Mouse (Mus musculus) liver, embryonic 15.5 days (tissue): ENCODE data around the gene Pard3. TPM values are rescaled to one million over a fixed set of nuclear protein-coding genes. Genes with fewer than 3 reads are reported as not detected.

Experiments
- ATAC-seq: fragments of 200-750 bp; cut with Nextera tagmentation; 2 replicates; pipeline ENCODE4 v1.8.0; 2017; ENCODE audit warnings: moderate number of reproducible peaks, mild to moderate bottlenecking, moderate library complexity; ENCODE audit not compliant: insufficient read depth
- H3K27ac ChIP-seq: fragments of 300-500 bp; sonication (generic); replicated peaks from 2 replicates; pipeline ENCODE4 v1.5.1; 2015; ENCODE audit warnings: mild to moderate bottlenecking, inconsistent platforms
- H3K27me3 ChIP-seq: fragments of 300-500 bp; sonication (generic); 2 replicates; pipeline ENCODE4 v1.6.1; 2015; ENCODE audit warnings: mild to moderate bottlenecking, inconsistent platforms
- H3K36me3 ChIP-seq: fragments of 300-500 bp; sonication (generic); replicated peaks from 2 replicates; pipeline ENCODE4 v1.6.1; 2015; ENCODE audit warnings: moderate library complexity, mild to moderate bottlenecking, inconsistent platforms
- H3K4me1 ChIP-seq: fragments of 300-500 bp; sonication (generic); replicated peaks from 2 replicates; pipeline ENCODE4 v1.6.1; 2015; ENCODE audit warnings: inconsistent platforms
- H3K4me2 ChIP-seq: fragments of 300-500 bp; sonication (generic); 2 replicates; pipeline ENCODE4 v1.6.1; 2015; ENCODE audit warnings: moderate library complexity, mild to moderate bottlenecking, inconsistent platforms
- H3K4me3 ChIP-seq: fragments of 300-500 bp; sonication (generic); replicated peaks from 2 replicates; pipeline ENCODE4 v1.5.1; 2015; ENCODE audit warnings: mild to moderate bottlenecking, inconsistent platforms
- H3K9ac ChIP-seq: fragments of 300-500 bp; sonication (generic); 2 replicates; pipeline ENCODE4 v1.6.1; 2015; ENCODE audit warnings: moderate library complexity, mild to moderate bottlenecking, inconsistent platforms
- H3K9me3 ChIP-seq: fragments of 300-500 bp; sonication (generic); replicated peaks from 2 replicates; pipeline ENCODE4 v1.6.1; 2016; ENCODE audit warnings: inconsistent platforms
- WGBS: fragments of 180-500 bp; shearing (Covaris S2); methylation state at CpG from one replicate; pipeline ENCODE4 v1.1.7; 2015; ENCODE audit warnings: mixed read lengths; ENCODE audit not compliant: insufficient replicate concordance; 5-methylcytosine and 5-hydroxymethylcytosine counted together
- polyA plus RNA-seq: library from polyadenylated mRNA; unstranded; fragments of >200 nt; fragmentation: Nextera tagmentation; extraction: Ambion mirVana; gene quantifications from 2 replicates; pipeline ENCODE4 v1.2.1, GENCODE M21; 2015

Pard3 gene
- polyA plus RNA-seq, 1 experiment from 2014 or later, result 6.3 TPM

- H3K4me3 ChIP-seq, result no peak overlapping the region
- WGBS, result 76% methylated on average over 13 of the region's 13 CpGs
- no peaks in the 10 kb centered on the region for H3K27me3 ChIP-seq
- no peaks in the 10 kb centered on the region for H3K9me3 ChIP-seq
- no peak overlapping the region for H3K4me2 ChIP-seq
- H3K36me3 ChIP-seq, result no peaks in the 10 kb centered on the region
- H3K4me1 ChIP-seq, result peaks cover 13% of the 10 kb centered on the region; the same call in 1 of the 2 replicates
- H3K9ac ChIP-seq, result no peak overlapping the region
- ATAC-seq, result no peak
- H3K27ac ChIP-seq, result no peak overlapping the region
These were observed 489.1 kb downstream of the Pard3 start for GRCm38 (mm10) chr8:127552836-127553235.

GRCm38 (mm10) chr8:127553582-127553981 is 489.9 kb downstream of the Pard3 start:
- WGBS, result 21% methylated on average over 5 of the region's 5 CpGs
- Histone ChIP-seq H3K4me2 (no peak overlapping the region), H3K4me1 (peaks cover 13% of the 10 kb centered on the region; the same call in 1 of the 2 replicates), H3K4me3 (no peak overlapping the region), H3K9me3 (no peaks in the 10 kb centered on the region), H3K9ac (no peak overlapping the region), H3K27me3 (no peaks in the 10 kb centered on the region), H3K27ac (no peak overlapping the region), H3K36me3 (no peaks in the 10 kb centered on the region)
- no peak for ATAC-seq

DNA sequence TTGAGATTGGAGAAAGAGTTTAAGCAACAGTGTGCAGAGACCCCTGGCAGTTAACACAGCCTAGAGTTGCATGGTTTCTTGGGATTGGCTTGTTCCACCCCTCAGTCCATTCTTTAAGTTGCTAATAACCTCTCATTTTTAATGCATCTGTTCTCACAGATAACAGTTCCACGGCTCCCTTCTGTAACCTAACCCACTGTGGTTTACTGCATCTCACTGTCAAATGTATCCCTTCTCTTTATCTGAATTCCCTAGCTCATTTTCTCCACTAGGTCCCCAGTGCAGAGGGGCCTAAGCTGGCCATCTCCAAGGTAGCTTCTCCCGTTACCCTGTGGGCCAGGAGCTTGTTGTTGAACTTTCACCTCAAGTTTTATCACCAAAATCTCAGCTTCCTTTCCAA is 492.1 kb downstream of the Pard3 start:
- no peak for ATAC-seq
- no peak overlapping the region for H3K9ac ChIP-seq
- no peak overlapping the region for H3K4me2 ChIP-seq
- no peak overlapping the region for H3K27ac ChIP-seq
- no peak overlapping the region for H3K4me3 ChIP-seq
- H3K9me3 ChIP-seq, result no peaks in the 10 kb centered on the region
- H3K27me3 ChIP-seq, result no peaks in the 10 kb centered on the region
- H3K36me3 ChIP-seq, result no peaks in the 10 kb centered on the region
- peaks cover 13% of the 10 kb centered on the region; the same call in 1 of the 2 replicates for H3K4me1 ChIP-seq
- 19% methylated on average over 2 of the region's 2 CpGs for WGBS

DNA sequence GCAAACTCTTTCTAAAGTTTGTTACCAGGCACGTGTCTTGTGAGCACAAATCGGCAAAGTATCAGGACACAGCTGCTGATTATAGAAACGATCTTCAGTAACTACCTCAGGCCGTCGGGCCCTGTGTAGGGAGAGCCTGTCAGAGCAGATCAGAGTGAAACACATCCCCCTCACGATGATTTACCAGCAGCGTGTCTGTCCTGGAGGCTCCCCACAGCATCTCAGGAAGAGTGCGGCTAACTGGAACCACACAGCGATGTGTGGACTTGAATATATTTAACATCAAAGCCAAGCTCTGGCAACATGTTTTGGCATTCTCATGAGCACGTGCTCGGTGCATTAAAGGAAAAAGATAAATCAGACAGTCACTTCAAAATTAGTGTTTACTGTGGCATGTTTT is 493.3 kb downstream of the Pard3 start:
- Histone ChIP-seq H3K4me1 (peaks cover 11% of the 10 kb centered on the region; the same call in 1 of the 2 replicates), H3K4me3 (no peak overlapping the region), H3K27ac (no peak overlapping the region), H3K9me3 (no peaks in the 10 kb centered on the region), H3K27me3 (no peaks in the 10 kb centered on the region), H3K9ac (no peak overlapping the region), H3K4me2 (no peak overlapping the region), H3K36me3 (no peaks in the 10 kb centered on the region)
- 64% methylated on average over 11 of the region's 11 CpGs for WGBS
- no peak for ATAC-seq

DNA sequence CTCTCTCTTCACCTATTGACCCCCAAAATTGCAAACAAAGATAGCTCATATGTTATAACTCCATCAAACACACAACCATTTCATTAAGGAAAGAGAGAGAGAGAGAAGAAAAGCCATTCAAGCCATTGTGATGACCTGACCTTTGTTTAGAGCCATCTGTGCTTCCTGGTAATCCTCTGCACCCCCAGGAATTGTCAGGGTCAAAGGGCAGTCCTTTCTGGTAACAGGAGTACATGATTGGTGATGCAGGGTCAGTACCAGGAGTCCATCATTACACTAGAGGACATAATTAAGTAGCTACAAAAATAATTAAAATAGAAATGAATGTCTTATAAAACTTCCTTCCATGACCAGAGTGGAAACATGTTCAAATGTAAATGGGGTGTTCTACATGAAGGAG is 493.9 kb downstream of the Pard3 start:
- H3K4me2 ChIP-seq, result no peak overlapping the region

DNA sequence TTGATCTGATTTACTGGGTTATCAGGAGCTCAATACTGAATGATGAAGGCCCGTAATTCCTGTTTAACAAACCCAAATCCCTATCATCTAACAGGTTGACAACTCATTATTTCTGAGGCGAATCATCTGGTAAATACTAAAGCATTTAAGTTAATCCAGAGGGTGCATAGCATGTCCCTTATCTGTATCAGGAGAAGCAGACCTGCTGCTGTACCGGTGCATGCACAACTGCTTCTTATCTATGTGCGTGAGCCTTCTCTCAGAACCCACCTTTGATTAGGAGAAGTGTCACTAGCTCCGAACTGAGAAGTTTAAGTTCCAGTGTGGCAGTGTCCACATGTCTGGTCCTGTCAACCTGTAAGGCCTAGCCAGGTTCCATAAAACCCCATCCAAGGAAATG is 499.9 kb downstream of the Pard3 start:
- Histone ChIP-seq H3K4me3 (no peak overlapping the region), H3K4me2 (no peak overlapping the region), H3K9ac (no peak overlapping the region), H3K27me3 (no peaks in the 10 kb centered on the region), H3K9me3 (no peaks in the 10 kb centered on the region), H3K36me3 (no peaks in the 10 kb centered on the region), H3K4me1 (no peaks in the 10 kb centered on the region), H3K27ac (no peak overlapping the region)
- 24% methylated on average over 5 of the region's 5 CpGs for WGBS
- ATAC-seq, result no peak

More for the DNA sequence above, 493.9 kb downstream of the Pard3 start:
- Histone ChIP-seq H3K9me3 (no peaks in the 10 kb centered on the region), H3K9ac (no peak overlapping the region), H3K27ac (no peak overlapping the region), H3K27me3 (no peaks in the 10 kb centered on the region), H3K4me1 (0 out of 2 replicates have a peak, but pooled peaks cover 6% of the 10 kb centered on the region), H3K36me3 (no peaks in the 10 kb centered on the region), H3K4me3 (no peak overlapping the region)
- ATAC-seq, result no peak

GRCm38 (mm10) chr8:127564426-127564825 is 500.7 kb downstream of the Pard3 start:
- Histone ChIP-seq H3K4me2 (no peak overlapping the region), H3K9me3 (no peaks in the 10 kb centered on the region), H3K4me3 (no peak overlapping the region), H3K4me1 (no peaks in the 10 kb centered on the region), H3K27me3 (no peaks in the 10 kb centered on the region), H3K36me3 (no peaks in the 10 kb centered on the region), H3K27ac (no peak overlapping the region), H3K9ac (no peak overlapping the region)
- no peak for ATAC-seq
- 56% methylated on average over 4 of the region's 4 CpGs for WGBS

GRCm38 (mm10) chr8:127569212-127569611 is 505.5 kb downstream of the Pard3 start:
- Histone ChIP-seq H3K9ac (no peak overlapping the region), H3K4me3 (no peak overlapping the region), H3K9me3 (no peaks in the 10 kb centered on the region), H3K36me3 (no peaks in the 10 kb centered on the region), H3K4me2 (no peak overlapping the region), H3K4me1 (no peaks in the 10 kb centered on the region), H3K27ac (no peak overlapping the region), H3K27me3 (no peaks in the 10 kb centered on the region)
- no peak for ATAC-seq
- 78% methylated on average over 5 of the region's 5 CpGs for WGBS

DNA sequence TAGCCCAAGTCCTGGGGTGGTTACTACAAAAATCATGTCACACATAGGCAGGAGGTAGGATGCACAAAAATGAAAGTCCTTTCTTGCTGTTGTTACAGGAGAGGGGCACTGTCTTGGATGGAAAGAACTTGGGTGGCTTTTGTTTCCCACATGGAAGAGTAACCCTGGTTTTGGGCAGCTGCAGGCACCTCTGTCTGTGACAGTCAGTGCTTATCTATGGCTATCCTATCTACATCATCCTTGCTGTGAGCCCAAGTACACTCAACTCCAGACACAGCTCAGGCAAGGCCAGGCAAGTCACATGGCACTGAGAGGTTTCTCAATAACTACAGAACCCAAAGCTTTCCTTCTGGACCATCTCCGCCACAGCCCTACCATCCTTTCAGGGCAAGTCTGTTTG is 506.8 kb downstream of the Pard3 start:
- 79% methylated on average over 1 of the region's 1 CpGs for WGBS
- no peak overlapping the region for H3K9ac ChIP-seq
- ATAC-seq, result no peak
- no peaks in the 10 kb centered on the region for H3K9me3 ChIP-seq
- H3K4me3 ChIP-seq, result no peak overlapping the region
- no peaks in the 10 kb centered on the region for H3K27me3 ChIP-seq
- H3K27ac ChIP-seq, result no peak overlapping the region
- H3K36me3 ChIP-seq, result no peaks in the 10 kb centered on the region
- no peaks in the 10 kb centered on the region for H3K4me1 ChIP-seq
- H3K4me2 ChIP-seq, result no peak overlapping the region

- Histone ChIP-seq H3K9ac (no peak overlapping the region), H3K9me3 (no peaks in the 10 kb centered on the region), H3K4me1 (no peaks in the 10 kb centered on the region), H3K27ac (no peak overlapping the region), H3K4me2 (no peak overlapping the region), H3K27me3 (no peaks in the 10 kb centered on the region), H3K36me3 (no peaks in the 10 kb centered on the region), H3K4me3 (no peak overlapping the region)
- no peak for ATAC-seq
- WGBS, result 81% methylated on average over 4 of the region's 4 CpGs
These were observed 508.8 kb downstream of the Pard3 start for GRCm38 (mm10) chr8:127572493-127572892.

GRCm38 (mm10) chr8:127576657-127577056 is 513.0 kb downstream of the Pard3 start:
- 56% methylated on average over 4 of the region's 4 CpGs for WGBS
- H3K27ac ChIP-seq, result no peak overlapping the region
- no peak overlapping the region for H3K4me3 ChIP-seq
- no peak overlapping the region for H3K9ac ChIP-seq
- no peaks in the 10 kb centered on the region for H3K27me3 ChIP-seq
- H3K4me1 ChIP-seq, result no peaks in the 10 kb centered on the region
- ATAC-seq, result no peak
- no peak overlapping the region for H3K4me2 ChIP-seq
- no peaks in the 10 kb centered on the region for H3K9me3 ChIP-seq
- no peaks in the 10 kb centered on the region for H3K36me3 ChIP-seq

- no peaks in the 10 kb centered on the region for H3K4me1 ChIP-seq
- WGBS, result 80% methylated on average over 6 of the region's 6 CpGs
- no peak overlapping the region for H3K4me2 ChIP-seq
- H3K27me3 ChIP-seq, result no peaks in the 10 kb centered on the region
- H3K36me3 ChIP-seq, result no peaks in the 10 kb centered on the region
- H3K9ac ChIP-seq, result no peak overlapping the region
- no peaks in the 10 kb centered on the region for H3K9me3 ChIP-seq
- H3K4me3 ChIP-seq, result no peak overlapping the region
- ATAC-seq, result no peak
- H3K27ac ChIP-seq, result no peak overlapping the region
These were observed 514.0 kb downstream of the Pard3 start for GRCm38 (mm10) chr8:127577656-127578055.
